Mouse (Mus musculus): ENCODE results near the gene Nmrk1. TPM values are rescaled to one million over a fixed set of nuclear protein-coding genes. Genes with fewer than 3 reads are reported as not detected.

Gene Nmrk1
- total and polyA plus RNA-seq, 3 experiments = 3.6 to 51.4 (median 41.3) TPM

DNA sequence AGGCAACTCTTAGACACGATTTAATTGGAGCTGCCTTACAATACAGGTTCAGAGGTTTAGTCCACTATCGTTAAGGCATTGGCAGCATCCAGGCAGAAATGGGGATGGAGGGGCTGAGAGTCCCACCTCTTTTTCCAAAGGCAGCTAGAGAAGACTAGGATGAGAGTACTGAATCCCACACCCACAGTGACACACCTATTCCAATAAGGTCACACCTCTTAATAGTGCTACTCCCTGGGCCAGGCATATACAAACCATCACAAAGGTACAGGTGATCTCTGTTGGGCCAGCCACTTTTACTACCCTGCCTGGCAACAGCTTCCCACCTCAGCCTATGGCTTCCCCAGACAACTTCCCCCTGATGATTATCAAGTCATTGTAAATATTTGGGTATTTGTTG is 61.0 kb downstream of the Nmrk1 start:
- Histone ChIP-seq H3K4me3 (ENCODE audit: low read depth, low read length) (peak overlapping the region; percentile 9; the same call in 1 of the 2 replicates), H3K9me3 (replicated peaks) (no peaks in the 10 kb centered on the region), H3K4me1 (ENCODE audit: insufficient read depth, low read depth, low read length) (peaks cover 43% of the 10 kb centered on the region), H3K27me3 (ENCODE audit: insufficient read depth, low read length) (no peaks in the 10 kb centered on the region), H3K36me3 (replicated peaks) (peaks cover 74% of the 10 kb centered on the region)
- no peak for DNase-seq (ENCODE audit: low spot score)
- no peak for ATAC-seq (ENCODE audit: extremely low read depth, insufficient number of reproducible peaks, low FRiP score, poor library complexity, severe bottlenecking)
- TF ChIP-seq TAL1 (conservative IDR thresholded peaks at IDR 0.05; ENCODE audit: low read depth, low read length) (no peak), POLR2AphosphoS5 (IDR thresholded peaks at IDR 0.05; ENCODE audit: insufficient replicate concordance, low read depth, low read length) (no peak), CTCF (IDR thresholded peaks at IDR 0.05; ENCODE audit: low read depth, low read length) (no peak), GATA2 (IDR thresholded peaks at IDR 0.05; ENCODE audit: borderline replicate concordance, low read depth, low read length) (no peak), GATA1 (IDR thresholded peaks at IDR 0.05; ENCODE audit: borderline replicate concordance, low read length) (no peak)

DNA sequence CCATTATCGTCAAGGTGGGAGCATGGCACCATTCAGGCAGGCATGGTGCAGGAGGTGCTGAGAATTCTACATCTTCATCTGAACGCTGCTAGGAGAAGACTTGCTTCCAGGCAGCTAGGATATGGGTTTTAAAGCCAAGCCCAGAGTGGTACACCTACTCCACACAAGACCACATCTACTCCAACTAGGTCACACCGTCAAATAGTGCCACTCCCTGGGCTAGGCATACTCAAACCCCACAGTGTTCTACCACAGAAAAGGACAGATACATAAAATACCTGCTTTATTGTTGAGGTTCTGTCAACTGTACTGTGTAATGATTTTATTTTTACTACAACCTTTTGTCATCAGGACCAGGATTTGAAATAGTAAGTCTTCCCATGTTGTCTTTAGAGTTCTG is 63.4 kb downstream of the Nmrk1 start:
- DNase-seq (ENCODE audit: low spot score) (no peak), ATAC-seq (ENCODE audit: extremely low read depth, insufficient number of reproducible peaks, low FRiP score, poor library complexity, severe bottlenecking) (no peak)
- H3K36me3 ChIP-seq (replicated peaks) = peaks cover 82% of the 10 kb centered on the region
- TF ChIP-seq CTCF (IDR thresholded peaks at IDR 0.05; ENCODE audit: low read depth, low read length) (no peak), GATA1 (IDR thresholded peaks at IDR 0.05; ENCODE audit: borderline replicate concordance, low read length) (no peak), POLR2AphosphoS5 (IDR thresholded peaks at IDR 0.05; ENCODE audit: insufficient replicate concordance, low read depth, low read length) (no peak), TAL1 (conservative IDR thresholded peaks at IDR 0.05; ENCODE audit: low read depth, low read length) (no peak), GATA2 (IDR thresholded peaks at IDR 0.05; ENCODE audit: borderline replicate concordance, low read depth, low read length) (no peak)
- H3K4me1 ChIP-seq (ENCODE audit: insufficient read depth, low read depth, low read length) = peaks cover 37% of the 10 kb centered on the region
- no peak overlapping the region for H3K4me3 ChIP-seq (ENCODE audit: low read depth, low read length)
- H3K9me3 ChIP-seq (replicated peaks) = no peaks in the 10 kb centered on the region
- H3K27me3 ChIP-seq (ENCODE audit: insufficient read depth, low read length) = no peaks in the 10 kb centered on the region

DNA sequence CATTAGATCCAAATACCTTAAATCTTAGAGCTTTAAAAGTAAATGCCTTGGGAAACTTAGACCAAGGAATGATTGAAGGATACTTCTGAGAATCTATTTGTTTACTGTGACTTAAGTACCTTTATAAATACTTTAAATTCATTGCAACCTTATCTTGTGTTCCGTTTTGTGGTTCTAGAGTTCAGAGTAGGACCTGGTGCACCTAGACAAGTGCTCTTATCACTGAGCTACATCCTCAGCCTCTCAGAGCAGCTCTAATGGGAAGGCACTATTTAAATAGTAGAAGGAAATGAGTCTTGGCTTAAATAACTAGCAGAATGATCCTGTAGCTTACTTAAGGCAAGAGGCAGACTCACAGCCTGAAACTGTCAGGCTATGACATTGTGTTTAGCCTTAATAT is 63.8 kb downstream of the Nmrk1 start:
- Histone ChIP-seq H3K27me3 (ENCODE audit: insufficient read depth, low read length) (no peaks in the 10 kb centered on the region), H3K4me3 (ENCODE audit: low read depth, low read length) (no peak overlapping the region), H3K4me1 (ENCODE audit: insufficient read depth, low read depth, low read length) (peaks cover 37% of the 10 kb centered on the region), H3K9me3 (replicated peaks) (no peaks in the 10 kb centered on the region), H3K36me3 (replicated peaks) (peaks cover 85% of the 10 kb centered on the region)
- TF ChIP-seq GATA2 (IDR thresholded peaks at IDR 0.05; ENCODE audit: borderline replicate concordance, low read depth, low read length) (no peak), GATA1 (IDR thresholded peaks at IDR 0.05; ENCODE audit: borderline replicate concordance, low read length) (no peak), POLR2AphosphoS5 (IDR thresholded peaks at IDR 0.05; ENCODE audit: insufficient replicate concordance, low read depth, low read length) (no peak), CTCF (IDR thresholded peaks at IDR 0.05; ENCODE audit: low read depth, low read length) (no peak), TAL1 (conservative IDR thresholded peaks at IDR 0.05; ENCODE audit: low read depth, low read length) (no peak; the same call in 1 of the 2 replicates)
- DNase-seq (ENCODE audit: low spot score) (no peak), ATAC-seq (ENCODE audit: extremely low read depth, insufficient number of reproducible peaks, low FRiP score, poor library complexity, severe bottlenecking) (peak; percentile 29; the same call in 1 of the 2 replicates)

Other genes with a start within 250 kb of the Nmrk1 start
- gene Ostf1, start 127 bp upstream of the Nmrk1 start, total RNA-seq (2014; fragmentation: Nextera tagmentation) = 88.0 and 114 TPM in 2 replicates
- gene Ostf1, start 127 bp upstream of the Nmrk1 start, total RNA-seq (2017) = 322 and 331 TPM in 2 replicates
- 281 and 378 TPM in 2 replicates for gene Ostf1, start 127 bp upstream of the Nmrk1 start, polyA plus RNA-seq (2012)
- 51.8 and 61.0 TPM in 2 replicates for gene Carnmt1, start 38.8 kb downstream of the Nmrk1 start, total RNA-seq (2014; fragmentation: Nextera tagmentation)
- gene Carnmt1, start 38.8 kb downstream of the Nmrk1 start, total RNA-seq (2017) = 90.5 and 94.5 TPM in 2 replicates
- 18.2 and 23.2 TPM in 2 replicates for gene Carnmt1, start 38.8 kb downstream of the Nmrk1 start, polyA plus RNA-seq (2012)
- gene D030056L22Rik, start 81.2 kb downstream of the Nmrk1 start, total RNA-seq (2014; fragmentation: Nextera tagmentation) = 24.3 and 25.2 TPM in 2 replicates
- gene D030056L22Rik, start 81.2 kb downstream of the Nmrk1 start, total RNA-seq (2017) = 36.5 and 41.2 TPM in 2 replicates
- 19.5 and 27.4 TPM in 2 replicates for gene D030056L22Rik, start 81.2 kb downstream of the Nmrk1 start, polyA plus RNA-seq (2012)
- not detected in 2 replicates for gene Trpm6, start 118.0 kb downstream of the Nmrk1 start, total RNA-seq (2014; fragmentation: Nextera tagmentation)
- gene Trpm6, start 118.0 kb downstream of the Nmrk1 start, total RNA-seq (2017) = 0.05 and 0.23 TPM in 2 replicates
- gene Trpm6, start 118.0 kb downstream of the Nmrk1 start, polyA plus RNA-seq (2012) = not detected in 2 replicates